Mouse (Mus musculus): ENCODE results near the gene Zfp784. TPM values are rescaled to one million over a fixed set of nuclear protein-coding genes. Genes with fewer than 3 reads are reported as not detected.
"Not testable (repeated sequence)": the region's sequence is repeated elsewhere in the genome, so short reads cannot be mapped to it uniquely, and the experiment has no call there.

The Zfp784 gene
- polyA plus RNA-seq, 1 experiment from 2014 or later = 4.6 TPM

- Histone ChIP-seq H3K27ac (ENCODE audit: low read length) (peak within 1 kb of the TSS; percentile 91), H3K9me3 (ENCODE audit: control insufficient read depth, low read depth, low read length) (no peaks in the 10 kb centered on the region), H3K9ac (replicated peaks; ENCODE audit: low read depth, low read length) (peak within 1 kb of the TSS; percentile 96), H3K4me1 (ENCODE audit: control insufficient read depth, insufficient read depth, low read length) (peaks cover 7% of the 10 kb centered on the region; the same call in 1 of the 2 replicates), H3K4me3 (ENCODE audit: low read depth, low read length) (peak within 1 kb of the TSS; percentile 94), H3K4me2 (replicated peaks; ENCODE audit: low read depth, low read length) (peak within 1 kb of the TSS; percentile 70), H3K36me3 (ENCODE audit: control insufficient read depth, insufficient read depth, low read length) (peaks cover 39% of the 10 kb centered on the region), H3K27me3 (ENCODE audit: control insufficient read depth, insufficient read depth, low read length) (no peaks in the 10 kb centered on the region)
- WGBS = under 1% methylated on average over 59 of the region's 81 CpGs
- peak; percentile 97 for ATAC-seq (ENCODE audit: insufficient number of reproducible peaks, insufficient read depth, low FRiP score, low read depth)
Measured at GRCm38 (mm10) chr7:5080010-5080751, 41.9 kb upstream of the Zfp784 start, which contains the start of gene Epn1. Gene Epn1 (plus strand): TSS chr7:5080235.

GRCm38 (mm10) chr7:5079365-5080009 lies 41.2 kb upstream of the Zfp784 start:
- peak overlapping the region; percentile 75 for H3K27ac ChIP-seq (ENCODE audit: low read length)
- H3K36me3 ChIP-seq (ENCODE audit: control insufficient read depth, insufficient read depth, low read length) = peaks cover 40% of the 10 kb centered on the region
- not testable (repeated sequence) for H3K9ac ChIP-seq (replicated peaks; ENCODE audit: low read depth, low read length); H3K27me3 ChIP-seq (ENCODE audit: control insufficient read depth, insufficient read depth, low read length); H3K4me1 ChIP-seq (ENCODE audit: control insufficient read depth, insufficient read depth, low read length); H3K9me3 ChIP-seq (ENCODE audit: control insufficient read depth, low read depth, low read length)
- ATAC-seq (ENCODE audit: insufficient number of reproducible peaks, insufficient read depth, low FRiP score, low read depth) = peak; percentile 4; the same call in 1 of the 2 replicates
- peak overlapping the region; percentile 35; the same call in 1 of the 2 replicates for H3K4me2 ChIP-seq (replicated peaks; ENCODE audit: low read depth, low read length)
- peak overlapping the region; percentile 94 for H3K4me3 ChIP-seq (ENCODE audit: low read depth, low read length)
- WGBS = 51% methylated on average over 9 of the region's 13 CpGs

- H3K4me1 ChIP-seq (ENCODE audit: control insufficient read depth, insufficient read depth, low read length) = peaks cover 7% of the 10 kb centered on the region; the same call in 1 of the 2 replicates
- H3K27me3 ChIP-seq (ENCODE audit: control insufficient read depth, insufficient read depth, low read length) = no peaks in the 10 kb centered on the region
- no peak overlapping the region for H3K4me3 ChIP-seq (ENCODE audit: low read depth, low read length)
- 78% methylated on average over 2 of the region's 2 CpGs for WGBS
- ATAC-seq (ENCODE audit: insufficient number of reproducible peaks, insufficient read depth, low FRiP score, low read depth) = no peak
- H3K9ac ChIP-seq (replicated peaks; ENCODE audit: low read depth, low read length) = no peak overlapping the region
- H3K36me3 ChIP-seq (ENCODE audit: control insufficient read depth, insufficient read depth, low read length) = peaks cover 58% of the 10 kb centered on the region
- no peaks in the 10 kb centered on the region for H3K9me3 ChIP-seq (ENCODE audit: control insufficient read depth, low read depth, low read length)
- no peak overlapping the region for H3K27ac ChIP-seq (ENCODE audit: low read length)
- H3K4me2 ChIP-seq (replicated peaks; ENCODE audit: low read depth, low read length) = no peak overlapping the region
Measured at GRCm38 (mm10) chr7:5076931-5077330, 38.7 kb upstream of the Zfp784 start.

- H3K4me1 ChIP-seq (ENCODE audit: control insufficient read depth, insufficient read depth, low read length) = no peaks in the 10 kb centered on the region
- peaks cover 78% of the 10 kb centered on the region for H3K36me3 ChIP-seq (ENCODE audit: control insufficient read depth, insufficient read depth, low read length)
- H3K27ac ChIP-seq (ENCODE audit: low read length) = no peak overlapping the region
- H3K4me2 ChIP-seq (replicated peaks; ENCODE audit: low read depth, low read length) = no peak overlapping the region
- no peaks in the 10 kb centered on the region for H3K27me3 ChIP-seq (ENCODE audit: control insufficient read depth, insufficient read depth, low read length)
- H3K9me3 ChIP-seq (ENCODE audit: control insufficient read depth, low read depth, low read length) = no peaks in the 10 kb centered on the region
- no peak for ATAC-seq (ENCODE audit: insufficient number of reproducible peaks, insufficient read depth, low FRiP score, low read depth)
- no peak overlapping the region for H3K9ac ChIP-seq (replicated peaks; ENCODE audit: low read depth, low read length)
- no peak overlapping the region for H3K4me3 ChIP-seq (ENCODE audit: low read depth, low read length)
- 96% methylated on average over 5 of the region's 5 CpGs for WGBS
Measured at GRCm38 (mm10) chr7:5074984-5075383, 36.7 kb upstream of the Zfp784 start.

GRCm38 (mm10) chr7:5073586-5073985 lies 35.3 kb upstream of the Zfp784 start:
- Histone ChIP-seq H3K4me1 (ENCODE audit: control insufficient read depth, insufficient read depth, low read length) (no peaks in the 10 kb centered on the region), H3K27me3 (ENCODE audit: control insufficient read depth, insufficient read depth, low read length) (no peaks in the 10 kb centered on the region), H3K4me2 (replicated peaks; ENCODE audit: low read depth, low read length) (no peak overlapping the region), H3K4me3 (ENCODE audit: low read depth, low read length) (no peak overlapping the region), H3K36me3 (ENCODE audit: control insufficient read depth, insufficient read depth, low read length) (peaks cover 86% of the 10 kb centered on the region), H3K9ac (replicated peaks; ENCODE audit: low read depth, low read length) (no peak overlapping the region), H3K27ac (ENCODE audit: low read length) (no peak overlapping the region), H3K9me3 (ENCODE audit: control insufficient read depth, low read depth, low read length) (no peaks in the 10 kb centered on the region)
- ATAC-seq (ENCODE audit: insufficient number of reproducible peaks, insufficient read depth, low FRiP score, low read depth) = no peak
- 67% methylated on average over 1 of the region's 1 CpGs for WGBS

- H3K9ac ChIP-seq (replicated peaks; ENCODE audit: low read depth, low read length) = no peak overlapping the region
- no peak overlapping the region for H3K4me2 ChIP-seq (replicated peaks; ENCODE audit: low read depth, low read length)
- 91% methylated on average over 6 of the region's 6 CpGs for WGBS
- H3K27ac ChIP-seq (ENCODE audit: low read length) = no peak overlapping the region
- H3K4me3 ChIP-seq (ENCODE audit: low read depth, low read length) = no peak overlapping the region
- H3K4me1 ChIP-seq (ENCODE audit: control insufficient read depth, insufficient read depth, low read length) = peaks cover 7% of the 10 kb centered on the region; the same call in 1 of the 2 replicates
- ATAC-seq (ENCODE audit: insufficient number of reproducible peaks, insufficient read depth, low FRiP score, low read depth) = no peak
- H3K9me3 ChIP-seq (ENCODE audit: control insufficient read depth, low read depth, low read length) = no peaks in the 10 kb centered on the region
- peaks cover 34% of the 10 kb centered on the region for H3K36me3 ChIP-seq (ENCODE audit: control insufficient read depth, insufficient read depth, low read length)
- no peaks in the 10 kb centered on the region for H3K27me3 ChIP-seq (ENCODE audit: control insufficient read depth, insufficient read depth, low read length)
Measured at GRCm38 (mm10) chr7:5064886-5065285, 26.6 kb upstream of the Zfp784 start.

GRCm38 (mm10) chr7:5062360-5063001 lies 24.2 kb upstream of the Zfp784 start:
- WGBS = under 1% methylated on average over 50 of the region's 51 CpGs
- Histone ChIP-seq H3K4me2 (replicated peaks; ENCODE audit: low read depth, low read length) (peak overlapping the region; percentile 86), H3K4me3 (ENCODE audit: low read depth, low read length) (peak overlapping the region; percentile 63)

GRCm38 (mm10) chr7:5061774-5062359 lies 23.6 kb upstream of the Zfp784 start, which contains the start of gene U2af2:
Gene U2af2 (plus strand): TSS chr7:5062143.
- WGBS = under 1% methylated on average over 60 of the region's 65 CpGs
- H3K27ac ChIP-seq (ENCODE audit: low read length) = peak within 1 kb of the TSS; percentile 95
- no peaks in the 10 kb centered on the region for H3K9me3 ChIP-seq (ENCODE audit: control insufficient read depth, low read depth, low read length)
- H3K4me2 ChIP-seq (replicated peaks; ENCODE audit: low read depth, low read length) = peak within 1 kb of the TSS; percentile 86
- peaks cover 2% of the 10 kb centered on the region; the same call in 1 of the 2 replicates for H3K27me3 ChIP-seq (ENCODE audit: control insufficient read depth, insufficient read depth, low read length)
- peak; percentile 82 for ATAC-seq (ENCODE audit: insufficient number of reproducible peaks, insufficient read depth, low FRiP score, low read depth)
- H3K9ac ChIP-seq (replicated peaks; ENCODE audit: low read depth, low read length) = peak within 1 kb of the TSS; percentile 73
- peaks cover 6% of the 10 kb centered on the region for H3K36me3 ChIP-seq (ENCODE audit: control insufficient read depth, insufficient read depth, low read length)
- peaks cover 7% of the 10 kb centered on the region; the same call in 1 of the 2 replicates for H3K4me1 ChIP-seq (ENCODE audit: control insufficient read depth, insufficient read depth, low read length)
- peak within 1 kb of the TSS; percentile 63 for H3K4me3 ChIP-seq (ENCODE audit: low read depth, low read length)

More at GRCm38 (mm10) chr7:5062360-5063001, 24.2 kb upstream of the Zfp784 start:
- no peaks in the 10 kb centered on the region for H3K9me3 ChIP-seq (ENCODE audit: control insufficient read depth, low read depth, low read length)
- peak overlapping the region; percentile 52 for H3K9ac ChIP-seq (replicated peaks; ENCODE audit: low read depth, low read length)
- H3K4me1 ChIP-seq (ENCODE audit: control insufficient read depth, insufficient read depth, low read length) = peaks cover 7% of the 10 kb centered on the region; the same call in 1 of the 2 replicates
- H3K27ac ChIP-seq (ENCODE audit: low read length) = peak overlapping the region; percentile 95
- peaks cover 12% of the 10 kb centered on the region for H3K36me3 ChIP-seq (ENCODE audit: control insufficient read depth, insufficient read depth, low read length)
- peaks cover 2% of the 10 kb centered on the region; the same call in 1 of the 2 replicates for H3K27me3 ChIP-seq (ENCODE audit: control insufficient read depth, insufficient read depth, low read length)
- ATAC-seq (ENCODE audit: insufficient number of reproducible peaks, insufficient read depth, low FRiP score, low read depth) = peak; percentile 57

Data from stomach, embryonic 14.5 days (tissue).